Mouse (Mus musculus) forebrain, postnatal 0 days (tissue): ENCODE data around the gene Olfr351. TPM values are rescaled to one million over a fixed set of nuclear protein-coding genes. Genes with fewer than 3 reads are reported as not detected.

Source experiments
- ATAC-seq: fragments of 200-750 bp; cut with Nextera tagmentation; 2 replicates; pipeline ENCODE4 v1.8.0; 2017; ENCODE audit warnings: mild to moderate bottlenecking, moderate library complexity
- DNase-seq: peaks from one replicate; pipeline ENCODE4 v3.0.0-alpha.2; 2015
- H3K27ac ChIP-seq: fragments of 300-500 bp; sonication (generic); 2 replicates; pipeline ENCODE4 v1.5.1; 2014; ENCODE audit warnings: low read depth, mild to moderate bottlenecking, antibody characterized with exemption, low read length, moderate library complexity, mixed read lengths
- H3K27me3 ChIP-seq: fragments of 300-500 bp; sonication (generic); 2 replicates; pipeline ENCODE4 v1.6.1; 2014; ENCODE audit warnings: mild to moderate bottlenecking, low read length, mixed read lengths; ENCODE audit not compliant: insufficient read depth
- H3K36me3 ChIP-seq: fragments of 300-500 bp; sonication (generic); 2 replicates; pipeline ENCODE4 v1.6.1; 2014; ENCODE audit warnings: mild to moderate bottlenecking, moderate library complexity; ENCODE audit not compliant: insufficient read depth
- H3K4me1 ChIP-seq: fragments of 300-500 bp; sonication (generic); 2 replicates; pipeline ENCODE4 v1.6.1; 2014; ENCODE audit warnings: antibody characterized with exemption; ENCODE audit not compliant: insufficient read depth
- H3K4me2 ChIP-seq: fragments of 300-500 bp; sonication (generic); 2 replicates; pipeline ENCODE4 v1.6.1; 2014; ENCODE audit warnings: low read depth, mild to moderate bottlenecking, moderate library complexity
- H3K4me3 ChIP-seq: fragments of 300-500 bp; sonication (generic); 2 replicates; pipeline ENCODE4 v1.5.1; 2014; ENCODE audit warnings: low read depth, low read length, mixed read lengths
- H3K9ac ChIP-seq: fragments of 300-500 bp; sonication (generic); 2 replicates; pipeline ENCODE4 v1.6.1; 2014; ENCODE audit warnings: mild to moderate bottlenecking
- H3K9me3 ChIP-seq: fragments of 300-500 bp; sonication (generic); 2 replicates; pipeline ENCODE4 v1.6.1; 2016; ENCODE audit warnings: low read length
- CTCF ChIP-seq: sonication (generic); IDR thresholded peaks from 2 replicates; pipeline ENCODE4 v1.5.1; 2016; ENCODE audit warnings: antibody characterized with exemption, control low read depth, low read depth
- WGBS: fragments of 180-500 bp; shearing (Covaris S2); extraction: QIAGEN DNeasy Blood & Tissue Kit; methylation state at CpG from one replicate; pipeline ENCODE4 v1.1.7; 2014; 5-methylcytosine and 5-hydroxymethylcytosine counted together
- polyA plus RNA-seq: library from polyadenylated mRNA; unstranded; fragments of >200 nt; fragmentation: Nextera tagmentation; extraction: Ambion mirVana; gene quantifications from 2 replicates; pipeline ENCODE4 v1.2.1, GENCODE M21; 2015
- total RNA-seq: library from RNA; depleted of rRNA; stranded (reverse); fragments of >200 nt; gene quantifications from 2 replicates; pipeline ENCODE4 v1.2.3, GENCODE M21; 2014; rRNA removed

Olfr351 gene
- total RNA-seq (not detected in 2 replicates), polyA plus RNA-seq (not detected in 2 replicates)

DNA sequence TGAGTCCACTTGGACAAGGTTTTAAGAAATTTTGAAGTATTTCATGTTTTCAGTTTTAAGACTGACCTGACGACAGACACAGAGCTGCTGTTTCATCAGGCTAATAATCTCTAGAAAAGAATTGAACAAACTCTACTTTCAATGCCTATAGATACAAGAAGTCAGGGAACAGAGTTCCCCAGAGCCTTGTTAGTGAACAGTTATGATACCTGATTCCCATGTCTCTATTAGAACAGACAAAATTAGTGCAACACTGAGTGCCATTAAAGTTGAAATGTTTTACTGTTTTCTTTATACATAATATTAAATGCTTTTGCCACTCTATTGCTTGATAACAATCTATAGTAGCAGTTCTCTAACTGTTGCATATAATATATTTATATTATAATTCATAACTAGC, at the start of gene Olfr351:
Olfr351 (minus strand) TSS at position 101 of the 400 bp plus-strand sequence.
- WGBS = 83% methylated on average over 1 of the region's 1 CpGs
- no peak within 1 kb of the TSS for H3K4me3 ChIP-seq
- ATAC-seq (no peak), DNase-seq (no peak)
- H3K9ac ChIP-seq = no peak within 1 kb of the TSS
- H3K27ac ChIP-seq = no peak within 1 kb of the TSS
- H3K36me3 ChIP-seq = no peaks in the 10 kb centered on the region
- no peaks in the 10 kb centered on the region for H3K4me1 ChIP-seq
- H3K4me2 ChIP-seq = no peak within 1 kb of the TSS
- TF ChIP-seq CTCF = no peak
- H3K9me3 ChIP-seq = 0 out of 2 replicates have a peak, but pooled peaks cover 12% of the 10 kb centered on the region
- H3K27me3 ChIP-seq = no peaks in the 10 kb centered on the region

GRCm38 (mm10) chr2:36905380-36905779, 42.9 kb upstream of the Olfr351 start, which contains the start of gene Olfr354:
TSS of gene Olfr354 (plus strand) at chr2:36905680.
- H3K9ac ChIP-seq = no peak within 1 kb of the TSS
- no peaks in the 10 kb centered on the region for H3K4me1 ChIP-seq
- H3K36me3 ChIP-seq = no peaks in the 10 kb centered on the region
- no peak within 1 kb of the TSS for H3K4me3 ChIP-seq
- H3K27me3 ChIP-seq = no peaks in the 10 kb centered on the region
- 0 out of 2 replicates have a peak, but pooled peaks cover 6% of the 10 kb centered on the region for H3K9me3 ChIP-seq
- no peak within 1 kb of the TSS for H3K4me2 ChIP-seq
- no peak for TF ChIP-seq CTCF
- no peak for DNase-seq
- ATAC-seq = no peak
- H3K27ac ChIP-seq = no peak within 1 kb of the TSS

GRCm38 (mm10) chr2:36897114-36897513, 34.7 kb upstream of the Olfr351 start:
- no peak for ATAC-seq
- H3K27me3 ChIP-seq = no peaks in the 10 kb centered on the region

GRCm38 (mm10) chr2:36892836-36893235, 30.4 kb upstream of the Olfr351 start, which contains the start of gene Olfr353:
TSS of gene Olfr353 (minus strand) at chr2:36892936.
- no peak within 1 kb of the TSS for H3K27ac ChIP-seq
- H3K27me3 ChIP-seq = no peaks in the 10 kb centered on the region
- H3K9ac ChIP-seq = no peak within 1 kb of the TSS
- TF ChIP-seq CTCF = no peak
- no peaks in the 10 kb centered on the region for H3K4me1 ChIP-seq
- H3K4me3 ChIP-seq = no peak within 1 kb of the TSS
- no peak for ATAC-seq
- H3K36me3 ChIP-seq = no peaks in the 10 kb centered on the region
- H3K9me3 ChIP-seq = 0 out of 2 replicates have a peak, but pooled peaks cover 4% of the 10 kb centered on the region
- no peak for DNase-seq
- no peak within 1 kb of the TSS for H3K4me2 ChIP-seq

More at GRCm38 (mm10) chr2:36897114-36897513, 34.7 kb upstream of the Olfr351 start:
- no peak overlapping the region for H3K9ac ChIP-seq
- no peak for TF ChIP-seq CTCF
- no peak overlapping the region for H3K27ac ChIP-seq
- no peak overlapping the region for H3K4me3 ChIP-seq
- no peak overlapping the region for H3K4me2 ChIP-seq
- no peaks in the 10 kb centered on the region for H3K4me1 ChIP-seq
- H3K36me3 ChIP-seq = no peaks in the 10 kb centered on the region
- H3K9me3 ChIP-seq = 0 out of 2 replicates have a peak, but pooled peaks cover 4% of the 10 kb centered on the region
- no peak for DNase-seq

GRCm38 (mm10) chr2:36868160-36868559, 5.7 kb upstream of the Olfr351 start, which contains the start of gene Olfr352:
TSS of gene Olfr352 (plus strand) at chr2:36868460.
- no peaks in the 10 kb centered on the region for H3K4me1 ChIP-seq
- WGBS = 83% methylated on average over 1 of the region's 1 CpGs
- H3K27ac ChIP-seq = no peak within 1 kb of the TSS
- 0 out of 2 replicates have a peak, but pooled peaks cover 11% of the 10 kb centered on the region for H3K9me3 ChIP-seq
- H3K36me3 ChIP-seq = no peaks in the 10 kb centered on the region
- H3K4me3 ChIP-seq = no peak within 1 kb of the TSS
- H3K9ac ChIP-seq = no peak within 1 kb of the TSS
- no peak within 1 kb of the TSS for H3K4me2 ChIP-seq
- no peak for TF ChIP-seq CTCF
- ATAC-seq = no peak
- no peaks in the 10 kb centered on the region for H3K27me3 ChIP-seq
- DNase-seq = no peak

DNA sequence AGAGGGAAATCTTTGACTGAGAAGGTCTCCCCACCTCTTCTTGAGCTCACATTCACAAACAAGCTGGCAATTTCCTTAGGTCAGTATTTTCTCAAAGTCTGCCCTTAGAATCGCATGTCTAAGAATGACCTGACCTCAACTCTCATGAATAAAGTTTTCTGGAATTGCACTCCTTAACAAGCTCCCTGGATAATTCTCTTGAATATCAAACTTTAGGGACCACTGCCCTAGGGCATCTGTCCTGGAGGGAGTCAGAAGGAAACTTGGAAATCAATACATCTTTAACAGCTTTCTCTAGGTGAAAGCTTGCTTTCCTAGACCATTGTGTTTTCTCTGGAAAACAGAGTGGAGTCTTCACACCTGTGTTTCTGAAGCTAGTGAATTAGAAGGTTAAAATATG, 16.4 kb downstream of the Olfr351 start, which contains the start of gene Olfr350:
Olfr350 (plus strand) TSS at position 301 of the 400 bp plus-strand sequence.
- H3K9me3 ChIP-seq = peaks cover 7% of the 10 kb centered on the region; the same call in 1 of the 2 replicates
- DNase-seq (no peak), ATAC-seq (no peak)
- H3K27me3 ChIP-seq = no peaks in the 10 kb centered on the region
- no peak for TF ChIP-seq CTCF
- no peaks in the 10 kb centered on the region for H3K4me1 ChIP-seq
- H3K27ac ChIP-seq = no peak within 1 kb of the TSS
- no peak within 1 kb of the TSS for H3K9ac ChIP-seq
- no peak within 1 kb of the TSS for H3K4me2 ChIP-seq
- H3K36me3 ChIP-seq = no peaks in the 10 kb centered on the region
- WGBS = 80% methylated on average over 1 of the region's 1 CpGs
- no peak within 1 kb of the TSS for H3K4me3 ChIP-seq

DNA sequence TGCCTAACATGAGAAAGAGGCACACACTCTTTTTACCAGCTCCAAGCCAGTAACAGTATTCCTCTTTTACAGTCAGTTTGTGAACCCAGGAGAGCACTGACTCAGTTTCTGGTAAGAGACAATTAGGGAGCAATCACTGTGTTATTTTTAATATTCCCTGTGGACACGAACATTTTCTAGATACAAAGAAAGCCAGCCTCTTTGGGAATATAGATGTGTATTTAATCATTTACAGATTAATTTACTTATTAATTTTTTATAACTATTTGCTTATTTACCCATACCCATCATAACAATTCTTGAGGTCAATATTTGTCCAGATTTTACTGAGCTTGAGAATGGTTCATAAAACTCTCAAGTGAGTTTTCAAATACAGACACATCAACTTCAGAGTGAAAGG, 45.5 kb downstream of the Olfr351 start, which contains the start of gene Olfr3:
Olfr3 (minus strand) TSS at position 101 of the 400 bp plus-strand sequence.
- H3K9ac ChIP-seq = no peak within 1 kb of the TSS
- H3K27me3 ChIP-seq = no peaks in the 10 kb centered on the region
- TF ChIP-seq CTCF = no peak
- no peak within 1 kb of the TSS for H3K4me3 ChIP-seq
- DNase-seq (no peak), ATAC-seq (no peak)
- no peak within 1 kb of the TSS for H3K27ac ChIP-seq
- no peak within 1 kb of the TSS for H3K4me2 ChIP-seq
- H3K4me1 ChIP-seq = no peaks in the 10 kb centered on the region
- peaks cover 3% of the 10 kb centered on the region; the same call in 1 of the 2 replicates for H3K9me3 ChIP-seq
- H3K36me3 ChIP-seq = no peaks in the 10 kb centered on the region
- 63% methylated on average over 1 of the region's 1 CpGs for WGBS

Other genes starting within 250 kb of the Olfr351 start
- gene Olfr345, start 222.6 kb downstream of the Olfr351 start, total RNA-seq = not detected in 2 replicates
- not detected in 2 replicates for gene Olfr345, start 222.6 kb downstream of the Olfr351 start, polyA plus RNA-seq
- gene Olfr346, start 176.9 kb downstream of the Olfr351 start, total RNA-seq = not detected in 2 replicates
- gene Olfr346, start 176.9 kb downstream of the Olfr351 start, polyA plus RNA-seq = not detected in 2 replicates
- not detected in 2 replicates for gene Olfr347, start 130.8 kb downstream of the Olfr351 start, total RNA-seq
- not detected in 2 replicates for gene Olfr347, start 130.8 kb downstream of the Olfr351 start, polyA plus RNA-seq
- gene Olfr348, start 78.4 kb downstream of the Olfr351 start, total RNA-seq = not detected in 2 replicates
- not detected in 2 replicates for gene Olfr348, start 78.4 kb downstream of the Olfr351 start, polyA plus RNA-seq
- not detected in 2 replicates for gene Olfr50, start 72.1 kb downstream of the Olfr351 start, total RNA-seq
- gene Olfr50, start 72.1 kb downstream of the Olfr351 start, polyA plus RNA-seq = not detected in 2 replicates
- gene Olfr3, start 45.6 kb downstream of the Olfr351 start, total RNA-seq = not detected in 2 replicates
- not detected in 2 replicates for gene Olfr3, start 45.6 kb downstream of the Olfr351 start, polyA plus RNA-seq
- not detected in 2 replicates for gene Olfr350, start 16.4 kb downstream of the Olfr351 start, total RNA-seq
- not detected in 2 replicates for gene Olfr350, start 16.4 kb downstream of the Olfr351 start, polyA plus RNA-seq
- gene Olfr352, start 5.8 kb upstream of the Olfr351 start, total RNA-seq = not detected in 2 replicates
- gene Olfr352, start 5.8 kb upstream of the Olfr351 start, polyA plus RNA-seq = not detected in 2 replicates
- gene Olfr353, start 30.3 kb upstream of the Olfr351 start, total RNA-seq = not detected in 2 replicates
- gene Olfr353, start 30.3 kb upstream of the Olfr351 start, polyA plus RNA-seq = not detected in 2 replicates
- not detected in 2 replicates for gene Olfr354, start 43.0 kb upstream of the Olfr351 start, total RNA-seq
- gene Olfr354, start 43.0 kb upstream of the Olfr351 start, polyA plus RNA-seq = not detected in 2 replicates
- not detected in 2 replicates for gene Olfr355, start 66.2 kb upstream of the Olfr351 start, total RNA-seq
- gene Olfr355, start 66.2 kb upstream of the Olfr351 start, polyA plus RNA-seq = not detected in 2 replicates
- gene Olfr356, start 74.5 kb upstream of the Olfr351 start, total RNA-seq = not detected in 2 replicates
- gene Olfr356, start 74.5 kb upstream of the Olfr351 start, polyA plus RNA-seq = not detected in 2 replicates
- not detected in 2 replicates for gene Olfr357, start 131.2 kb upstream of the Olfr351 start, total RNA-seq
- not detected in 2 replicates for gene Olfr357, start 131.2 kb upstream of the Olfr351 start, polyA plus RNA-seq
- gene Olfr358, start 146.7 kb upstream of the Olfr351 start, total RNA-seq = not detected in 2 replicates
- not detected in 2 replicates for gene Olfr358, start 146.7 kb upstream of the Olfr351 start, polyA plus RNA-seq
- gene Olfr360, start 203.1 kb upstream of the Olfr351 start, total RNA-seq = not detected in 2 replicates
- gene Olfr360, start 203.1 kb upstream of the Olfr351 start, polyA plus RNA-seq = not detected in 2 replicates
- gene Olfr361, start 226.6 kb upstream of the Olfr351 start, total RNA-seq = not detected in 2 replicates
- not detected in 2 replicates for gene Olfr361, start 226.6 kb upstream of the Olfr351 start, polyA plus RNA-seq